Mouse (Mus musculus) cerebellum, adult 2 months (tissue): Measurements from ENCODE around the gene Timp3. TPM values are rescaled to one million over a fixed set of nuclear protein-coding genes. Genes with fewer than 3 reads are reported as not detected.
A peak's percentile ranks its signal among the peaks of the same experiment; 100 is the strongest.

ENCODE experiments used
- DNase-seq, 2 experiments: peaks; one replicate each; pipeline ENCODE4 v3.0.0; 2021
- H3K27ac ChIP-seq: fragments of 200-500 bp; 2 replicates; pipeline ENCODE4 v1.5.1; 2012; ENCODE audit warnings: low read length, control low read depth, inconsistent platforms; ENCODE audit not compliant: insufficient read depth
- H3K27me3 ChIP-seq: fragments of 200-500 bp; 2 replicates; pipeline ENCODE4 v1.6.1; 2012; ENCODE audit warnings: inconsistent platforms, mild to moderate bottlenecking, low read length, moderate library complexity; ENCODE audit not compliant: control insufficient read depth, insufficient read depth
- H3K4me1 ChIP-seq: fragments of 200-500 bp; 2 replicates; pipeline ENCODE4 v1.6.1; 2011; ENCODE audit warnings: low read length; ENCODE audit not compliant: control insufficient read depth, insufficient read depth
- H3K4me3 ChIP-seq: fragments of 200-500 bp; replicated peaks from 2 replicates; pipeline ENCODE3; 2011; ENCODE audit warnings: mild to moderate bottlenecking, low read depth, low read length, control low read depth; ENCODE audit not compliant: insufficient read depth
- CTCF ChIP-seq: fragments of 200-500 bp; IDR thresholded peaks from 2 replicates; pipeline ENCODE4 v1.5.1; 2011; ENCODE audit warnings: low read depth, mild to moderate bottlenecking, control low read depth, low read length, moderate library complexity, borderline replicate concordance; ENCODE audit not compliant: insufficient read depth
- POLR2A ChIP-seq: fragments of 200-500 bp; IDR thresholded peaks from 2 replicates; pipeline ENCODE4 v1.6.1; 2011; ENCODE audit warnings: low read length, control low read depth, borderline replicate concordance; ENCODE audit not compliant: insufficient read depth
- WGBS: fragments of 180-500 bp; shearing (Covaris S2); methylation state at CpG from one replicate; pipeline ENCODE4 v1.1.7; 2018; 5-methylcytosine and 5-hydroxymethylcytosine counted together
- polyA plus RNA-seq: library from polyadenylated mRNA; depleted of rRNA; stranded (reverse); fragments of >200 nt; gene quantifications from 2 replicates; pipeline ENCODE4 v1.2.3, GENCODE M21; 2012

The Timp3 gene
- polyA plus RNA-seq, 1 experiment = 48.9 TPM

- no peak for DNase-seq
- TF ChIP-seq POLR2A = no peak
- no peak for TF ChIP-seq CTCF
- 89% methylated on average over 3 of the region's 3 CpGs for WGBS
- no peaks in the 10 kb centered on the region for H3K27me3 ChIP-seq
- H3K4me3 ChIP-seq = no peak overlapping the region
- H3K4me1 ChIP-seq = 0 out of 2 replicates have a peak, but pooled peaks cover 4% of the 10 kb centered on the region
- H3K27ac ChIP-seq = no peak overlapping the region
Observed at GRCm38 (mm10) chr10:86332942-86333341, 32.8 kb downstream of the Timp3 start.

GRCm38 (mm10) chr10:86334581-86334980 is 34.4 kb downstream of the Timp3 start:
- TF ChIP-seq CTCF = no peak
- no peak for TF ChIP-seq POLR2A
- H3K4me1 ChIP-seq = peaks cover 12% of the 10 kb centered on the region; the same call in 1 of the 2 replicates
- WGBS = 78% methylated on average over 8 of the region's 8 CpGs
- H3K27ac ChIP-seq = no peak overlapping the region
- H3K27me3 ChIP-seq = no peaks in the 10 kb centered on the region
- no peak for DNase-seq
- no peak overlapping the region for H3K4me3 ChIP-seq

GRCm38 (mm10) chr10:86336506-86336905 is 36.3 kb downstream of the Timp3 start:
- DNase-seq = no peak
- WGBS = 39% methylated on average over 1 of the region's 1 CpGs
- no peak overlapping the region for H3K27ac ChIP-seq
- H3K4me3 ChIP-seq = no peak overlapping the region
- H3K27me3 ChIP-seq = no peaks in the 10 kb centered on the region
- H3K4me1 ChIP-seq = peaks cover 25% of the 10 kb centered on the region
- TF ChIP-seq POLR2A (no peak), CTCF (no peak)

GRCm38 (mm10) chr10:86337239-86337638 is 37.1 kb downstream of the Timp3 start:
- DNase-seq = no peak
- no peak overlapping the region for H3K27ac ChIP-seq
- H3K27me3 ChIP-seq = no peaks in the 10 kb centered on the region
- H3K4me3 ChIP-seq = no peak overlapping the region
- H3K4me1 ChIP-seq = peaks cover 24% of the 10 kb centered on the region
- WGBS = 76% methylated on average over 3 of the region's 3 CpGs
- TF ChIP-seq POLR2A = no peak
- TF ChIP-seq CTCF = no peak

DNA sequence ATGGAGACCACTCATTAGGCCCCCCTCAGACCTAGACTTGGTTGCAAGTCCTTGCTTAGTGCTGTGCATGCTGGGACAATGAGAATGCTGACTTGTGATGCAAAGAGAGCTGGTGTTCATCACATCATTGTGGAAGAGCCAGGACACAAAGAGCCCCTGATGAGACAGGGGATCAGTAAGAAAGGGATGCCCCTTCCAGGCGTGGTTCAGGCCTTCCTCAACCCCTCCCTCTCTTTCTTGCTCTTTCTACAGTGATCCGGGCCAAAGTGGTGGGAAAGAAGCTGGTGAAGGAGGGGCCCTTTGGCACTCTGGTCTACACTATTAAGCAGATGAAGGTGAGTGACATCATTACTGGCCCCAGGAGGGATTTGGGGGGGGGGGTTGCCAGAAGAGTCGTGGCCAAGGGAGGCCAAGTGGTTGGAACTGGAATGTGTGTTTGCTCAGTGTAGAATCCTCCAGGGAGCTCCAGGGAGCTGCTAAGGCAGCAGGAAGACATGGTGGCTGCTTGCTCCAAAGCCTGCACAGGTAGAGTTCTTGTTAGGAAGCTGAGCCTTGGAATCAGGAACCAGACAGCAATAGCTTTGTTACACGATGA is 38.0 kb downstream of the Timp3 start:
- TF ChIP-seq CTCF (no peak), POLR2A (no peak)
- Histone ChIP-seq H3K4me3 (no peak overlapping the region), H3K27me3 (no peaks in the 10 kb centered on the region), H3K4me1 (peaks cover 28% of the 10 kb centered on the region), H3K27ac (no peak overlapping the region)
- no peak for DNase-seq
- WGBS = 88% methylated on average over 4 of the region's 4 CpGs

GRCm38 (mm10) chr10:86339121-86339520 is 38.9 kb downstream of the Timp3 start:
- 93% methylated on average over 4 of the region's 4 CpGs for WGBS
- Histone ChIP-seq H3K4me1 (peaks cover 28% of the 10 kb centered on the region), H3K27me3 (no peaks in the 10 kb centered on the region), H3K4me3 (no peak overlapping the region), H3K27ac (no peak overlapping the region; the same call in 1 of the 2 replicates)
- no peak for TF ChIP-seq CTCF
- DNase-seq = no peak

- Histone ChIP-seq H3K27ac (peak overlapping the region; percentile 82), H3K4me1 (peaks cover 28% of the 10 kb centered on the region), H3K27me3 (no peaks in the 10 kb centered on the region), H3K4me3 (no peak overlapping the region)
- 7% methylated on average over 2 of the region's 2 CpGs for WGBS
- DNase-seq = peak; percentile 96
- 0 out of 2 replicates have a peak, but pooled peaks have one; percentile 22 for TF ChIP-seq POLR2A
- TF ChIP-seq CTCF = no peak
Observed at GRCm38 (mm10) chr10:86339649-86340379, 39.6 kb downstream of the Timp3 start.

GRCm38 (mm10) chr10:86340421-86340820 is 40.2 kb downstream of the Timp3 start:
- TF ChIP-seq POLR2A (no peak), CTCF (no peak)
- peak; percentile 42 to 76 for DNase-seq
- peak overlapping the region; percentile 82 for H3K27ac ChIP-seq

More at GRCm38 (mm10) chr10:86340421-86340820, 40.2 kb downstream of the Timp3 start:
- no peak overlapping the region for H3K4me3 ChIP-seq
- WGBS = 39% methylated on average over 7 of the region's 7 CpGs
- peaks cover 28% of the 10 kb centered on the region for H3K4me1 ChIP-seq
- H3K27me3 ChIP-seq = no peaks in the 10 kb centered on the region
